Mouse (Mus musculus) c-Kit-positive CD71-positive TER-119-positive erythroid progenitor cells, embryonic 14.5 days (primary cell): Measurements from ENCODE around the gene Krtap3-2.
"Not testable (repeated sequence)": the region's sequence is repeated elsewhere in the genome, so short reads cannot be mapped to it uniquely, and the experiment has no call there.

Experiments used
- DNase-seq: peaks from one replicate; pipeline ENCODE4 v3.0.0-alpha.2; 2013; ENCODE audit warnings: low spot score

The Krtap3-2 gene

DNA sequence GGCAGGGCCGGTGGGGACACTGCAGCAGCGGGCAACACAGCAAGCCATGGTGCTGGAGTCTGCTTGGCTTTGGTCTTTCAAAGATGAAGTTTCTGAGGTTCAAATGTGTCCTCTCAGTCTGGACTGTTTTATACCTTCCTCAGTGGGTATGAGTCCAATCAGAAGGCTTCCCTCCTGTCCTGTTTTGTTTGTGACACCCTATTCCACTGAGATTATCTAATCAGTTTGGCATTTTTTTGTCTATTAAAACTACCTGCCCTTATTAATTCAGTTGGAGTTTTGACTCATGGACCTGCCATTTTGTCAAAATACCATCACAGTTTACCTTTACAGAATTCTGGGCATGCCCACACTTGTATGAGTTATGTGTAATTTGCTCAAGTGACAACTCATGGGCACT lies at the start of gene Krtap3-2:
Gene Krtap3-2, minus strand, starts transcription at position 101 of the 400 bp plus-strand sequence.
- no peak for DNase-seq

DNA sequence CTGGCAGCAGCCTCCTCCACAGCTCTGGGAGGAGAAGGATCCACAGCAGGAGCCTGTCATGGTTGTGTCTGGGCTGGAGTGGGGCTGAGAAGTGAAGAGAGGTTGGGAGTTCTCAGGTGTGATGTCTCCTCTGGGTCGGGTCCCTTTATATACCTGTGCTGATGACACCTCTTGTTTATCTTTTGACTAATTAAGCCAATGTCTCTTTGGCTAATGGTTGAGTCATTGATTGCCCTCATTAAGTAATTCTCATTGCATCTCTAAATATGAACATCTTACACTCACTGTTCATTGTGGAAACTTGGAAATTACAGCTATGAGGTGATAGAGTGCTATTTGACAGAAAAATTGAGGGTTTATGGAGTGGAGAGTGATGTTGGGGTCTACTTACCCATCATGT lies 46.6 kb upstream of the Krtap3-2 start, which contains the start of gene Gm11938:
Gene Gm11938, minus strand, starts transcription at position 101 of the 400 bp plus-strand sequence.
- not testable (repeated sequence) for DNase-seq

DNA sequence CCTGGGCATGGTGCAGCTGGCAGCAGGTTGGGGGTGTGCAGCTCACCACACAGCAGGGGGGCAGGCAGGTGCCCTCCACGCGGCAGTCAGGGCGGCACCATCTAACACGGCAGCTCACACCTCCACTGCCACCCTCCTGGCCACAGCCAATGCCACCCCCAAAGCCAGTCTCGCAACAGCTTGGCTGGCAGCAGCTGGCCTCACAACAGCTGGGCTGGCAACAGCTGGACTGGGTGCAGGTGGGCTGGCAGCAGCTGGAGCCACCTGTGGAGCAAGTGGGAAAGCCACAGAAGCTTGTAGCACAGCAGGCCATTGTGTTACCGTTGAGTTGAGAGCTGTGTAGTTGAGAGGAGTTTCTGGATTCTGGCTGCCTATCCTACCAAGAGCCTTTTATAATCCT lies 41.1 kb upstream of the Krtap3-2 start, which contains the start of gene Krtap9-3:
Gene Krtap9-3, minus strand, starts transcription at position 364 of the 400 bp plus-strand sequence.
- not testable (repeated sequence) for DNase-seq

DNA sequence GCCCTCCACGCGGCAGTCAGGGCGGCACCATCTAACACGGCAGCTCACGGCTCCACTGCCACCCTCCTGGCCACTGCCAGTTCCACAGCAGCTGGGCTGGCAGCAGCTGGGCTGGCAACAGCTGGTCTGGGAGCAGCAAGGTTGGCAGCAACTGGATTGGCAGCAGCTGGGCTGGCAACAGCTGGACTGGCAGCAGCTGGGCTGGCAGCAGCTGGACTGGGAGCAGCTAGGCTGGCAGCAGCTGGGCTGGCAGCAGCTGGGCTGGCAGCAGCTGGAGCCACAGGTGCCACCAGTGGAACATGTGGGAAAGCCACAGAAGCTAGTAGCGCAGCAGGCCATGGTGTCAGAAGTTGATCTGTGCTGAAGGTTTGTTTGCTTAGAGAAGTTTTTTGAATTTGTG lies 34.3 kb upstream of the Krtap3-2 start, which contains the start of gene Krtap1-3:
Gene Krtap1-3, minus strand, starts transcription at position 359 of the 400 bp plus-strand sequence.
- DNase-seq: no peak

DNA sequence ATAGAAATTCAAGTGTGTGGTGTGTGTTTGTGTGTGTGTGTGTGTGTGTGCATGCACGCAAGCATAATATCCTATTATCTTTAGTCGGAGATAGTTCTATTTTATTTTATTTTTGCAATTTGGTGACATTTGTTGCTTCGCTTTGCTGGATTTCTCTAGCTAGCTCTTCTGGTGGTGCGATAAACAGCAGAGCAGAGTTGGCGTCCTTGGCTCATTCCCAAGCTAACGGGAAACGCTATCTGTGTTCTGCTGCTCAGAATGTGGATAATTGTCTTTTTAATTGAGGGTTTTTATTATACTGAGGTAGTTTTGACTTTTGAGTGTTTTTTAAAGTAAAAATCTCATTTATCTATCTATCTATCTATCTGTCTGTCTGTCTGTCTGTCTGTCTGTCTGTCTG lies 28.4 kb upstream of the Krtap3-2 start:
- DNase-seq: no peak

DNA sequence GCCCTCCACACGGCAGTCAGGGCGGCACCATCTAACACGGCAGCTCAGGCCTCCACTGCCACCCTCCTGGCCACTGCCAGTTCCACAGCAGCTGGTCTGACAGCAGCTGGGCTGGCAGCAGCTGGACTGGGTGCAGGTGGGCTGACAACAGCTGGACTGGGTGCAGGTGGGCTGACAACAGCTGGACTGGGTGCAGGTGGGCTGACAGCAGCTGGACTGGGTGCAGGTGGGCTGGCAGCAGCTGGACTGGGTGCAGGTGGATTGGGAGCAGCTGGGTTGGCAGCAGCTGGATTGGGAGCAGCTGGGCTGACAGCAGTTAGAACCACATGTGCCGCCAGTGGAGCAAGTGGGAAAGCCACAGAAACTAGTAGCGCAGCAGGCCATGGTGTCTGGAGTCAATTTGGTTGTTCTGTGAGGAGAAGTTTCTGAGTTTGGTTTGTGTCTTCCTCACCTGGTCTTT lies 26.6 kb upstream of the Krtap3-2 start, which contains the start of gene Krtap1-4:
Gene Krtap1-4, minus strand, starts transcription at position 410 of the 460 bp plus-strand sequence.
- no peak for DNase-seq

DNA sequence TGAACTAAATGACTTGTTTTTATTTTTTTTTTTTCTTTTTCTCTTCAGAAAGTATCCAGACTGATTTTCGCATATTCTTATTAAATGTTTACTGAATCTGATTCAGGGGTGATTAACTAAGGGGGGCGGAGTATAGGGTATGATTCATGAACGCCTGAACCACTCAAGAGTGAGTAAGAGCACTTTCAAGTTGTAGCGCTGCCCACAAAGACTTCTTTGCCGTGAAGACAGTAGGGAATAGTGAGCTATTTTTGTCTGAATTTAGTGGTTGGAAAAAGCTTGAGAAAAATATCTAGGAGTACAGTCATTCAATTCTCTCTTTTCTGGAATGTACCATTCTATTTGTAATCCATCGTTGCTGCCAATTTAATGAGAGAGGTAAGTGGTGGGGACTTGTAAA lies 24.9 kb upstream of the Krtap3-2 start:
- DNase-seq: no peak

DNA sequence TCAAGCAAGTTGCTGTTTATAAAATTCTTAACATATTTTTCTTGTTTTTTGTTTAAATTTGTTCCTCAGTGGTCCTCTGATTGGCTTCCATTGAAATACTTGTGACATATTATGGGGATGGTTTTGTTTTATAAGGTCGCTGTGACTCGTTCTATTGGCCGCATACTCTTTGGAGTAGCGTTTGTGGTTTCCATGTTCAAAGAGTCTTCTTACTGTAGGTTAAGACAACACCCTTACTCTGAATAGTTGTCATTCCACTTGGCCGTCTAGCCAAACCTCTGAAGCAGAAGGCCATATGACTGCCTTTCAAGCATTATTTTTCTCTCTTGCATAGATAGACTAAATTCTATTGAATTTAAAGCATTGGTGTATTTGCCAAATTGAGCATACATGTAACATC lies 24.4 kb upstream of the Krtap3-2 start:
- no peak for DNase-seq

DNA sequence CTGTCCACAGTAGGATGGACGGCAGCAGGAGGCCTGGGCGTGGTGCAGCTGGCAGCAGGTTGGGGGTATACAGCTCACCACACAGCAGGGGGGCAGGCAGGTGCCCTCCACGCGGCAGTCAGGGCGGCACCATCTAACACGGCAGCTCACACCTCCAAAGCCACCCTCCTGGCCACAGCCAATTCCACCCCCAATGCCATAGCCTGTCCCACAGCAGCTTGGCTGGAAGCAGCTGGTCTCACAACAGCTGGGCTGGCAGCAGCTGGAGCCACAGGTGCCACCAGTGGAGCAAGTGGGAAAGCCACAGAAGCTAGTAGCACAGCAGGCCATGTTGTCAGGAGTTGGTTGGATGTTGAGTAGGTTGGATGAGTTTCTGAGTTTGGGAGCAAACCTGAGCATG lies 24.0 kb upstream of the Krtap3-2 start, which contains the start of gene Krtap1-5:
Gene Krtap1-5, minus strand, starts transcription at position 381 of the 400 bp plus-strand sequence.
- no peak for DNase-seq

DNA sequence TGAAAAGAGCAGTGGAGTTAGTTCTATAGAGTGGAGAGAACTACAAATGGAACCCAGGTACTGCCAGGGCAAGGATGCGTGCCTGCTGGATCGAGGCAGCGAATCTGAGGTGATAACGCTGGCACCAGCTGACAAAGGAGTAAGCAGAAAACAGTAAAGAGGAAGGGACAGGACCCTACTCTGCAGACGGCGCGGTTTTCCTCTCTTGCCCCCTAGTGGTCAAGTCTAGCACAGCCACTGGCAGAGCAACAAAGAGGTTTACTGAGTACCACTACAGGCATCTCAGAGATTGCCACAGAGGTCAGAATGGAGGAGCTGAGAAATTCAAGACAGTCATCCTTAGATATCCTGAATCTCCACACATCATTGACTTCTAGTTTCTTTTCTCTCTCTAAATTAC lies 17.5 kb upstream of the Krtap3-2 start:
- peak; percentile 19 for DNase-seq

DNA sequence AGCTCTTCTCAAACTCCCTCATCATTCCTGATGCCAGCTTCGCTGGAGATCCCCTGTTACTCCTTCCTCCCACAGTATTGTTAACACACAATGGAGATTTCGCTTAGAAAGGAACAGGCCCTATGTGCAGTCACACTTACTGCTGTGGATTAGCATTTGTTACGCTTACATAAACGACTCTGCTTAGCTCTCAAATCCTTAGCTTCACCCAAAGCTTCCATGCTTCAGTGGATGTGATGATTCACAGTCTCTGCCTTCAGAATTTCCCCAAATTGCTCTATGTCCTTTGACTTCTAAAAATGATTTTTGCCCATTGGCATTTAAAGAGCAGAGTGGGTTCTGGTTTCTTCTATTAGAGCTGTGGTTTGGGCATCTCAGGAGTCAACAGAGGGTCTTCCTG lies 16.5 kb upstream of the Krtap3-2 start:
- no peak for DNase-seq

DNA sequence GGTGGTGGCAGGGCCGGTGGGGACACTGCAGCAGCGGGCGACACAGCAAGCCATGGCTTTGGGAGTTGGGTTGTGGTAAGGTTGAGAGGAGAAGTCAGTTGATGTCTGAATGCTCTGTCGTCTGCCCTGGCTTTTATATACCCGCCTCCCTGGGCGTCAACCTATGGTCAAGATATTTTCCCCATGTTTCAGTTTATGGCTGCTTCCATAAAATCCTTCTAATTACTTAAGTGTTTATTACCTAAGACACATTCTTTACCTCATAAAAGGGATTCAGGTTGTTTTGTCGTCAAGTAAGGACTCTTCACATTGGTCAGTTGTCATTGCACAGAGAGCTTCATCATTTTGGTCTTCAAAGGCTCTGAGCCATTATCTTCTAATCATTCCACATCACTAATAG lies 9.9 kb upstream of the Krtap3-2 start, which contains the start of gene Krtap3-1:
Gene Krtap3-1, minus strand, starts transcription at position 101 of the 400 bp plus-strand sequence.
- no peak for DNase-seq

DNA sequence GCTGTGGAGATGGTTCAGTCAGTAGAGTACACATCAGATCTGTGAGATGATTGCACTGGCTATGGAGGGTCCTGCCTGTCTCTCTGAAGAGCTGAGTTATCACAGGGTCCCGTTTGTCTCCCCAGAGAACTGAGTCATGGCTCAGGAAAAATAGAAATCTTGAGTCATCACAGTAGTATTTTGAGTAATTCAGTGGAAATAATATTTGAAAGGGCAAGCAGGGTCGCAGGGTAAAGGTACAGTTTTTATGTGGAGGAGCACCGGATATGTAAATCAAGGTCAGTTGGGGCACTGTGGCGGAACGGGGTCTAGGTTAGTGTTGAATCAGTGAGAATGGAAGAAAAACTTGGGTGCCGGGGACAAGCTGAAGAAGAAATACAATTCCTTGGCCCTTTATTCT lies 5.9 kb upstream of the Krtap3-2 start:
- no peak for DNase-seq

DNA sequence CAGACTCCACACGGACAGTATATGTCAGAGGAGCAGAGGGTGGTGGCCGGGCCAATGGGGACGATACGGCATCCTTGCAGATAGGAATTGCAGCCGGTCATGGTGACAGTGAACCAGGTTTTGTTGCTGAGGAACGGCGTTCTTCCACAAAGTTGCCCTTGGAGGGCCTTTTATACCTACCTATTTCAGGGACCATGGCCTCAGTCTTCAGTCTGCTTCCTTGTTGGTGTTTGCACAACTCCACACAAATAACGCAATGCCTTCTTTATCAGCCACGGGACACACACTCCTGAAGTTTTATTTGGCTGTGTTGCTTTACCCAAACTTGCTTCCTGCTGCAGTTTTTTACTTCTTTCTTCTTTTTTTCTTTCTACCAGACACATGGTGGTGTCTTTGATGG lies 2.7 kb upstream of the Krtap3-2 start, which contains the start of gene Gm11939:
Gene Gm11939, minus strand, starts transcription at position 101 of the 400 bp plus-strand sequence.
- DNase-seq: no peak

DNA sequence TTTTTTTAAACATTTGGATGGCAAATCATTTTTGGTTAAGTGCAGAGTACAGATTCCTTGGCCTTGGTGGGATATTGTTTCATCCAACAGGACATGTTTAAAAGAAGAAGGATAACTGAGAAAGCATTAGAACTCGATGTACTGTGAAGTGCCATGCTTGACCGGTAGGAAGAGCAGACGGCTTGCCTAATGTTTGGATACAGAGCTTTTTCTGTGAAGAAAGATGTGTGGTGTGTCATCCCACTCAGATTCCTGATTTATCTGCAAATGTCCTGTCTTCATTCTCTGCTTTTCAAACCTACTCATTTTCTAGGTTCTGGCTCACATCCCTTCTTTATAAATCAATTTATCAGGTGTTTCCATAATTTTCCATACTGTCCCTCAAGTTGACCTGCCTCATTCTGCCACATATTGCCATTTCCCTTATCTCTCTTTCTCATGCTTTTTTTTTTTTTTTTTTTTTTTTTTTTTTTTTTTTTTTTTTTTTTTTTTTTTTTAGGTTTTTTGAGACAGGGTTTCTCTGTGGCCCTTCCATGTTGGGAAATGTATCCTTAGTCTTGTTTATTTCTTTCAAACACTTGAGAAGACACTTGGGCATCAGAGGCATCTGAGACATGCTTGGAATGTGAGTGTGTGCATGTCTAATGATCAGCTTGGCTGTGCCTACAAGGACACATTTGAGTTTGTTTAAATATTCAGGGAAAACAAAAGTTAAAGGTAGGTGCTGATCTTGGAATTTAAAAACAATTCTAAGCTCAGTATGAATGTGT lies 1.5 kb upstream of the Krtap3-2 start:
- DNase-seq: no peak

DNA sequence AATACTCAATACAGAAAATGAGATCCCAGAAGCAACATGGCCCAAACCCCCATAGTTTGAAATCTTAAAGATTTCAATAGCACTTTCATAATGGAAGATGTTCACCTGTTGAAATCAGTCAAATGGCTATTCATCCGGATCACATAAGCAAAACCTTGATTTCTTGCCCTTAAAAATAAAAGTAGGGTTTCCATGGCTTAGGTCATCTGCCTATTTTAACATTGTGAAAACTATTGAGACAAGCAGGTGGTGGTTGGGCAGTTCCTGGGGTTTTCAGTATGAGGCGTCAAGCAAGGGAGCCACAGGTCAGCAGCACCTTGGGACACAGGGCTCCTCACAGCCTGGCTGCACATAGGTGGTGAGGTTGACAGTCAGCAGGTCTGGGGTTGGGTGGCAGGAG lies 458 bp downstream of the Krtap3-2 start:
- DNase-seq: no peak

DNA sequence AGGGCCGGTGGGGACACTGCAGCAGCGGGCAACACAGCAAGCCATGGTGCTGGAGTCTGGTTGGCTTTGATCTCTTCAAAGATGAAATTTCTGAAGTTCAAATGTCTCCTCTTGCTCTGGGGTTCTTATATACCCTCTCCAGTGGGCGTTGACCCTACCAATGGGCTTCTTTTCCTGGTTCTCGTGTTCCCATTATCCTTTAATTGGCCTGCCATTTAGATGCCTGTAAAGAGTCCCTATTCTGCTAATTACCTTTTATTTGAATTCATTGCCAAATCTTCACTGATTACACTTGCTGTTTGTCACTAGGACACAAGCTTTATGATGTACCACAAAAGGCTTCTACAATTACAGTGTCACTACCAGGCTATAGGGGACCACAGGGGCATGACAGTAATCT lies 5.9 kb downstream of the Krtap3-2 start, which contains the start of gene Krtap3-3:
Gene Krtap3-3, minus strand, starts transcription at position 101 of the 400 bp plus-strand sequence.
- no peak for DNase-seq

DNA sequence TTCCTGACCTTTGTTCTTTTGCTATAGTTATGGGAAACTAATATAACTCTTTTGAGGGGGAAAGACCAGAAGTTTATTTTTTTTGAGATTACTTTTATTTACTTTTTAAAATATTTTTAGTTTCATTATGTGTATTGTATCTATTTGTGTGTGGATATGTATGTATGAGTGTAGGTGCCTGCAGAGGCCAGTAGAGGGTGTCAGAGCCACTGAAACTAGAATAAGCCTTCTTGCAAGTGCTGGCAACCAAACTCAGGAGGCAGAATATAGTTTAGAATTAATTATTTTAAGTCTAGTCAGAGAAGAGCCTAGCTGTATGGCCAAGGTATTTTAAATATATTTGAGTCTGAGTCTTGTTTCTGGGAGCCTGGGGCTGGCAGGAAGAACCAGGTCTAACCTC lies 8.8 kb downstream of the Krtap3-2 start:
- DNase-seq: no peak

DNA sequence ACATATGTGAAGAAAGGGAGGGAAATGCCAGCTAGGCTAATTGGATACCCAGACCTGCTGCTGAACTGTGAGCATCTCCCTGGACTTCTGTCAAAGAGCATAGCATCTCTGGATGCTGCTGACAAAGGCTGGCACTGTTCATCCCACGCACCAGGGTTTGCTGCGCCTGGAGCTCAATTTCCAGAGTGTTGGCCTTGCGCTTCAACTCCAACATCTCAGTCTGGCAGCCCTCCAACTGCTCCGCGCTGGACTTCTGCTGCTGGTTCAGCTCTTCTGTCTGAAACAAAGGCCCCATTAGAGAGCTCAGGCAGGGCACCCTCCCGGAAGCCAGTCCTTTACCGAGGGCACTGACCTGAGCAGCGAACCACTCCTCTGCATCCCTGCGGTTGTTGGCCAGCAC lies 16.9 kb downstream of the Krtap3-2 start:
- no peak for DNase-seq

DNA sequence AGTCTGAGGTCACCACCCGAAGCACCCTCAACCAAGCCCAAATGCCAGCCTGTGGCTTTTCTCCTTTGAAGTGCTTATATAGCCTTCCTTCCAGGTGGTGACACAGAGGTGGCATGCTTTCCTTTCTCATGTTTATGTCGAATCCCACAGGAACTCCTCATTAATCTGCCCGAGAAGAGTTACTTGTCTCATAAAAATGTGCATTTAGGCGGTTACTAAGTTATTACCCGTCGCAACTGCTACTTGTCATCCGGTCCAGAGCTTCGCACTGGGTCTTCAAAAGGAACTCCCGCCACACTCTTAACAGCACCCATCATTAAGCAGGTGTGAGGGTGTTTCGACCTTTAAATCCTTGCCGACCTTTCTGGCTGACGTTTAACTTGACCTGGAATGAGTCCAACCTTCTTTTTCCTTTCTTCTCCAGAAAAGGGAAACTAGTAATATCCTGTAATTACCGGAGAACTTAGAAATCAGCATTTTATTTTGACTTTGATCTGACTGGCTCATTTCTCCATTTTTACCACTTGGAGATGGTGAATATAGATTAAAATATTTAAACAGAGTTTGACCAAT lies 35.3 kb downstream of the Krtap3-2 start, which contains the start of gene Krt39:
Gene Krt39, minus strand, starts transcription at position 51 of the 573 bp plus-strand sequence.
- no peak for DNase-seq

DNA sequence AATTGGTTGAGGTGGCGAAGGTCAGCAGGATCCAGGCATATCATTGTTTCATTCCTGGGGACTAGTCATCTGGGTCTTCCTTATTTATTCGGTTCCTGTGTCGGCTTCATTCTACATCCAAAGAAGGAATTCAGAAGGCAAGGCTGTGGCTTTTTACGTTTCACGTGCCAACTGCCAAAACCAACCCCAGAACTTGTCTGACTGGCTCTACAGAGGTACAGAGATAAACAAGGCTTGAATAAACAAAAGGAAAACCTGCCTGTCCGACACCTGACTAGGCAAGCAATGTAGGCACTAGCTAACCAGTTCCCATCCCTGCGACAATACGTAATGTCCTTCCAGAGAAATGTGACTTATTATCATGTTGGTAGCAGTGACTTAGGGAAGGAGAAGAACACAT lies 42.6 kb downstream of the Krtap3-2 start:
- DNase-seq: no peak
